Mouse (Mus musculus): ENCODE data around the gene Elavl4.

Gene Elavl4

DNA sequence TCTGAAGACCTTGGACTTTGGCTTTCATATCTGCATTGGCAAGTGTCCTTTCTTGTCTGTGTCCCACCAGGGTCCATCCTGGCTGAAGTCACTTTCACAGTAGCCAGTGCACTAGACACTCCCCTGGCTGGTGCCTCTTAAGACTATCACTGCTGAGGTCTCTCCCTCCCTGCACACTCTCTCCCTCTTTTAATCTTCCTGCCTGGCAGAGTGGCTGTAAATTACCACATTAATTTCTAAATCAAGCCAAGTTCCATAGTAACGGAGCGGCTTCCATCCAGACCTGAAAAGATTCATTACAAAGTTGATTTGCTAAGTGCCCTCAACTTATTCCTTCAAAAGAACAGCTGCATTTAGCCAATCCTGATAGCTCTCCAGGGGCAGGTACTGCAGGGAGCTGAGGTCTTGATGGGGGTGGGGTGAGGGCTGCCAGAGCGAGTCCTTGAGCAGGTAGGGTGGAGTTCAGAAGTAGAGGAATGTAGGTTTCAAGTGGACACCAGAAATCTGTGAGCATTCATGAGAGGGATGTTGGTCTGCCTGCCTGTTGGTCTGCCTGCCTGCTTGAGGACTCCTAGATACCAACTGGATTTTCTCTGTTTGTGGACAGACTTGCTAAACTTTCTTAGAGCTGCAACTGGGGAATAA is 194.1 kb downstream of the Elavl4 start:
- no peak for DNase-seq

DNA sequence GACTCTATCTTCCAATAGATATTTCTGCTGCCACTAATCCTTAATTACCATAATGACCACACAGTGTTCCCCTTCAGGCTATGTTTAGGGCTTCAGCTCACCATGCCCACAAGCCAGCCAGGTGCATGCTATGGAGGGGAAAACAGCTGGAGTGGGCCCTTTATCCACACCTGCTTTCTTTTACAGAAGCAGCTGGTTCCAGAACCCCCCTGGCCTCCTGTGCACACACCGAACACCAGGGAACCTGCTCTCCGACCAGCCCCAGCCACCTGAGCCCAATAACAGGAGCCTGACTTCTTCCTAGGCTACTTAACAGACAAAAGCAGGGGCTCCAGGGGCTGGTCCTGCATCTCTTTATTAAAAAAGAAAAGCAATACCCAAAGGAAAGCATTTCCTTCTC is 195.8 kb downstream of the Elavl4 start:
- no peak for DNase-seq

Data from cerebellum, adult 11 months (tissue).